Mouse (Mus musculus) liver, embryonic 16.5 days (tissue): Measurements from ENCODE around the gene Hist1h4c. TPM values are rescaled to one million over a fixed set of nuclear protein-coding genes. Genes with fewer than 3 reads are reported as not detected.
"Not testable (repeated sequence)": the region's sequence is repeated elsewhere in the genome, so short reads cannot be mapped to it uniquely, and the experiment has no call there.

ENCODE experiments used
- ATAC-seq: fragments of 200-750 bp; cut with Nextera tagmentation; 2 replicates; pipeline ENCODE4 v1.8.0; 2017; ENCODE audit warnings: low read depth, mild to moderate bottlenecking, moderate number of reproducible peaks, moderate library complexity
- H3K27ac ChIP-seq: fragments of 300-500 bp; sonication (generic); 2 replicates; pipeline ENCODE4 v1.5.1; 2014; ENCODE audit warnings: mild to moderate bottlenecking, low read length
- H3K27me3 ChIP-seq: fragments of 300-500 bp; sonication (generic); 2 replicates; pipeline ENCODE4 v1.6.1; 2014; ENCODE audit warnings: low read depth, low read length, mixed read lengths; ENCODE audit not compliant: control insufficient read depth, insufficient read depth
- H3K36me3 ChIP-seq: fragments of 300-500 bp; sonication (generic); 2 replicates; pipeline ENCODE4 v1.6.1; 2014; ENCODE audit warnings: mild to moderate bottlenecking; ENCODE audit not compliant: control insufficient read depth, insufficient read depth
- H3K4me1 ChIP-seq: fragments of 300-500 bp; sonication (generic); 2 replicates; pipeline ENCODE4 v1.6.1; 2014; ENCODE audit warnings: low read depth, low read length, mixed read lengths; ENCODE audit not compliant: control insufficient read depth
- H3K4me2 ChIP-seq: fragments of 300-500 bp; sonication (generic); 2 replicates; pipeline ENCODE4 v1.6.1; 2014; ENCODE audit warnings: low read depth, low read length, mixed read lengths
- H3K4me3 ChIP-seq: fragments of 300-500 bp; sonication (generic); 2 replicates; pipeline ENCODE4 v1.5.1; 2014; ENCODE audit warnings: low read depth, mild to moderate bottlenecking, low read length
- H3K9ac ChIP-seq: fragments of 300-500 bp; sonication (generic); 2 replicates; pipeline ENCODE4 v1.6.1; 2014; ENCODE audit warnings: low read depth, low read length
- H3K9me3 ChIP-seq: fragments of 300-500 bp; sonication (generic); replicated peaks from 2 replicates; pipeline ENCODE4 v1.6.1; 2016; ENCODE audit warnings: low read length; ENCODE audit not compliant: control insufficient read depth
- WGBS: fragments of 180-500 bp; shearing (Covaris S2); extraction: QIAGEN DNeasy Blood & Tissue Kit; methylation state at CpG from one replicate; pipeline ENCODE4 v1.1.7; 2014; ENCODE audit not compliant: insufficient replicate concordance; 5-methylcytosine and 5-hydroxymethylcytosine counted together
- microRNA-seq: library from miRNA; unstranded; fragments of <30 nt; microRNA quantifications from one replicate; pipeline ENCODE4, GENCODE M21; 2016
- polyA plus RNA-seq: library from polyadenylated mRNA; unstranded; fragments of >200 nt; fragmentation: Nextera tagmentation; extraction: Ambion mirVana; gene quantifications from 2 replicates; pipeline ENCODE4 v1.2.1, GENCODE M21; 2015

The Hist1h4c gene
- polyA plus RNA-seq, 1 experiment from 2014 or later = 6.3 TPM

- ATAC-seq = peak; percentile 94
- H3K36me3 ChIP-seq = no peaks in the 10 kb centered on the region
- peak within 1 kb of the TSS; percentile 80 for H3K9ac ChIP-seq
- no peaks in the 10 kb centered on the region for H3K9me3 ChIP-seq
- H3K4me2 ChIP-seq = peak within 1 kb of the TSS; percentile 73
- under 1% methylated on average over 30 of the region's 32 CpGs for WGBS
- H3K27me3 ChIP-seq = no peaks in the 10 kb centered on the region
- H3K4me3 ChIP-seq = peak within 1 kb of the TSS; percentile 61
- H3K27ac ChIP-seq = peak within 1 kb of the TSS; percentile 99
- H3K4me1 ChIP-seq = peaks cover 26% of the 10 kb centered on the region
Measured at GRCm38 (mm10) chr13:23683755-23684281, 14.4 kb downstream of the Hist1h4c start, which contains the start of the genes Hist1h2ac and Hist1h2bc. TSS of gene Hist1h2ac (minus strand) at chr13:23683948. TSS of gene Hist1h2bc (plus strand) at chr13:23684199.

GRCm38 (mm10) chr13:23682947-23683754 is 15.1 kb downstream of the Hist1h4c start:
- 10% methylated on average over 10 of the region's 30 CpGs for WGBS
- peak overlapping the region; percentile 73 for H3K4me2 ChIP-seq
- H3K27me3 ChIP-seq = not testable (repeated sequence)

GRCm38 (mm10) chr13:23682623-23682946 is 15.7 kb downstream of the Hist1h4c start:
- WGBS = 4% methylated on average over 1 of the region's 1 CpGs
- peak overlapping the region; percentile 80 for H3K9ac ChIP-seq
- no peak for ATAC-seq

More at GRCm38 (mm10) chr13:23682947-23683754, 15.1 kb downstream of the Hist1h4c start:
- Histone ChIP-seq H3K9ac (peak overlapping the region; percentile 80), H3K4me3 (peak overlapping the region; percentile 61), H3K4me1 (peaks cover 22% of the 10 kb centered on the region), H3K27ac (peak overlapping the region; percentile 99)
- not testable (repeated sequence) for H3K36me3 ChIP-seq, ATAC-seq, H3K9me3 ChIP-seq

GRCm38 (mm10) chr13:23681990-23682582 is 16.2 kb downstream of the Hist1h4c start:
- peak overlapping the region; percentile 80 for H3K9ac ChIP-seq
- no peak for ATAC-seq
- WGBS = 58% methylated on average over 6 of the region's 6 CpGs
- H3K4me2 ChIP-seq = peak overlapping the region; percentile 73
- H3K36me3 ChIP-seq = no peaks in the 10 kb centered on the region
- no peaks in the 10 kb centered on the region for H3K9me3 ChIP-seq
- peaks cover 21% of the 10 kb centered on the region for H3K4me1 ChIP-seq
- no peaks in the 10 kb centered on the region for H3K27me3 ChIP-seq
- H3K27ac ChIP-seq = peak overlapping the region; percentile 99
- peak overlapping the region; percentile 61 for H3K4me3 ChIP-seq

More at GRCm38 (mm10) chr13:23682623-23682946, 15.7 kb downstream of the Hist1h4c start:
- H3K4me3 ChIP-seq = peak overlapping the region; percentile 61
- no peaks in the 10 kb centered on the region for H3K27me3 ChIP-seq
- peak overlapping the region; percentile 73 for H3K4me2 ChIP-seq
- peak overlapping the region; percentile 99 for H3K27ac ChIP-seq
- H3K36me3 ChIP-seq = no peaks in the 10 kb centered on the region
- H3K9me3 ChIP-seq = no peaks in the 10 kb centered on the region
- peaks cover 22% of the 10 kb centered on the region for H3K4me1 ChIP-seq

GRCm38 (mm10) chr13:23662536-23662935 is 35.7 kb downstream of the Hist1h4c start:
- no peaks in the 10 kb centered on the region for H3K36me3 ChIP-seq
- WGBS = 40% methylated on average over 3 of the region's 3 CpGs
- no peak overlapping the region for H3K4me3 ChIP-seq
- H3K9ac ChIP-seq = no peak overlapping the region
- no peak overlapping the region for H3K27ac ChIP-seq
- no peak overlapping the region for H3K4me2 ChIP-seq
- H3K4me1 ChIP-seq = no peaks in the 10 kb centered on the region
- no peak for ATAC-seq
- no peaks in the 10 kb centered on the region for H3K27me3 ChIP-seq
- H3K9me3 ChIP-seq = no peaks in the 10 kb centered on the region

GRCm38 (mm10) chr13:23659636-23660366 is 38.5 kb downstream of the Hist1h4c start:
- no peaks in the 10 kb centered on the region for H3K36me3 ChIP-seq
- H3K4me3 ChIP-seq = no peak overlapping the region
- H3K4me1 ChIP-seq = no peaks in the 10 kb centered on the region
- H3K27me3 ChIP-seq = no peaks in the 10 kb centered on the region
- ATAC-seq = no peak
- H3K27ac ChIP-seq = no peak overlapping the region
- no peak overlapping the region for H3K4me2 ChIP-seq
- no peak overlapping the region for H3K9ac ChIP-seq
- WGBS = 49% methylated on average over 6 of the region's 6 CpGs
- no peaks in the 10 kb centered on the region for H3K9me3 ChIP-seq

Small RNAs within 50 kb of the gene (microRNA-seq; reads per million reads assigned to microRNA genes)
- gene Gm44314 (not detected), gene Gm44350 (not detected)

Other genes with a start within 250 kb of the Hist1h4c start
- 1.9 and 2.0 TPM in 2 replicates for gene Btn1a1, start 232.6 kb downstream of the Hist1h4c start, polyA plus RNA-seq
- gene Btn2a2, start 209.6 kb downstream of the Hist1h4c start, polyA plus RNA-seq = not detected in 2 replicates
- gene Hist1h4h, start 167.4 kb downstream of the Hist1h4c start, polyA plus RNA-seq = 5.5 and 9.8 TPM in 2 replicates
- gene Hist1h2af, start 164.5 kb downstream of the Hist1h4c start, polyA plus RNA-seq = 2.0 and 6.7 TPM in 2 replicates
- gene Hist1h3g, start 163.0 kb downstream of the Hist1h4c start, polyA plus RNA-seq = 11.0 and 14.8 TPM in 2 replicates
- gene Hist1h2bh, start 155.1 kb downstream of the Hist1h4c start, polyA plus RNA-seq = 1.1 and 1.8 TPM in 2 replicates
- 1.2 and 1.4 TPM in 2 replicates for gene Hist1h3f, start 154.4 kb downstream of the Hist1h4c start, polyA plus RNA-seq
- 2.4 and 2.9 TPM in 2 replicates for gene Hist1h4f, start 146.8 kb downstream of the Hist1h4c start, polyA plus RNA-seq
- 1.2 and 1.4 TPM in 2 replicates for gene Hist1h1d, start 145.2 kb downstream of the Hist1h4c start, polyA plus RNA-seq
- 3.4 and 4.2 TPM in 2 replicates for gene Hist1h3e, start 136.1 kb downstream of the Hist1h4c start, polyA plus RNA-seq
- gene Hist1h2ae, start 127.2 kb downstream of the Hist1h4c start, polyA plus RNA-seq = 63.6 and 96.6 TPM in 2 replicates
- gene Hist1h2bg, start 127.1 kb downstream of the Hist1h4c start, polyA plus RNA-seq = 10.6 and 13.5 TPM in 2 replicates
- 3.7 and 5.9 TPM in 2 replicates for gene Hist1h2bf, start 124.3 kb downstream of the Hist1h4c start, polyA plus RNA-seq
- 2.2 and 3.8 TPM in 2 replicates for gene Hist1h2ad, start 124.1 kb downstream of the Hist1h4c start, polyA plus RNA-seq
- gene Hist1h3d, start 122.7 kb downstream of the Hist1h4c start, polyA plus RNA-seq = 6.6 and 7.7 TPM in 2 replicates
- gene Hist1h4d, start 116.9 kb downstream of the Hist1h4c start, polyA plus RNA-seq = 126 and 155 TPM in 2 replicates
- gene Hist1h2be, start 77.3 kb downstream of the Hist1h4c start, polyA plus RNA-seq = 1.9 and 2.0 TPM in 2 replicates
- gene Hist1h1e, start 75.9 kb downstream of the Hist1h4c start, polyA plus RNA-seq = 23.6 and 27.8 TPM in 2 replicates
- 1.2 and 1.5 TPM in 2 replicates for gene Hist1h2ac, start 14.5 kb downstream of the Hist1h4c start, polyA plus RNA-seq
- 202 and 220 TPM in 2 replicates for gene Hist1h2bc, start 14.3 kb downstream of the Hist1h4c start, polyA plus RNA-seq
- gene Hist1h1t, start 2.6 kb downstream of the Hist1h4c start, polyA plus RNA-seq = 0.13 TPM in 1 of 2 replicates, not detected in the other
- gene Hfe, start 12.4 kb upstream of the Hist1h4c start, polyA plus RNA-seq = 16.0 and 16.3 TPM in 2 replicates
- gene Hist1h1c, start 40.4 kb upstream of the Hist1h4c start, polyA plus RNA-seq = 99.6 and 112 TPM in 2 replicates
- gene Hist1h3c, start 47.1 kb upstream of the Hist1h4c start, polyA plus RNA-seq = 4.4 and 7.4 TPM in 2 replicates
- gene Hist1h2bb, start 48.3 kb upstream of the Hist1h4c start, polyA plus RNA-seq = 3.2 and 6.3 TPM in 2 replicates
- 49.0 and 58.5 TPM in 2 replicates for gene Hist1h2ab, start 52.7 kb upstream of the Hist1h4c start, polyA plus RNA-seq
- gene Hist1h3b, start 53.8 kb upstream of the Hist1h4c start, polyA plus RNA-seq = 14.4 TPM in 2 replicates
- 3.5 and 5.4 TPM in 2 replicates for gene Hist1h4b, start 58.6 kb upstream of the Hist1h4c start, polyA plus RNA-seq
- 0.48 TPM in 1 of 2 replicates, not detected in the other for gene Hist1h4a, start 62.8 kb upstream of the Hist1h4c start, polyA plus RNA-seq
- 4.6 and 6.8 TPM in 2 replicates for gene Hist1h3a, start 63.9 kb upstream of the Hist1h4c start, polyA plus RNA-seq
- 2.5 and 3.5 TPM in 2 replicates for gene Hist1h1a, start 65.2 kb upstream of the Hist1h4c start, polyA plus RNA-seq
- not detected in 2 replicates for gene Trim38, start 71.5 kb upstream of the Hist1h4c start, polyA plus RNA-seq
- gene Slc17a2, start 108.5 kb upstream of the Hist1h4c start, polyA plus RNA-seq = 1.5 and 1.8 TPM in 2 replicates
- 7.9 and 9.2 TPM in 2 replicates for gene Slc17a3, start 141.0 kb upstream of the Hist1h4c start, polyA plus RNA-seq
- 0.17 and 0.39 TPM in 2 replicates for gene Slc17a1, start 169.3 kb upstream of the Hist1h4c start, polyA plus RNA-seq
- 0.34 and 0.40 TPM in 2 replicates for gene Slc17a4, start 216.6 kb upstream of the Hist1h4c start, polyA plus RNA-seq
- not detected in 2 replicates for gene Hist1h2ba, start 235.7 kb upstream of the Hist1h4c start, polyA plus RNA-seq
- gene Hist1h2aa, start 236.0 kb upstream of the Hist1h4c start, polyA plus RNA-seq = not detected in 2 replicates